Mouse (Mus musculus) hindbrain, embryonic 15.5 days (tissue): ENCODE data around the gene Olfr649. TPM values are rescaled to one million over a fixed set of nuclear protein-coding genes. Genes with fewer than 3 reads are reported as not detected.
A peak's percentile ranks its signal among the peaks of the same experiment; 100 is the strongest.

ENCODE experiments used
- ATAC-seq: fragments of 200-750 bp; cut with Nextera tagmentation; 2 replicates; pipeline ENCODE4 v1.8.0; 2017; ENCODE audit warnings: low read depth, moderate number of reproducible peaks, moderate TSS enrichment; ENCODE audit not compliant: low FRiP score
- H3K27ac ChIP-seq: fragments of 300-500 bp; sonication (generic); replicated peaks from 2 replicates; pipeline ENCODE4 v1.5.1; 2015; ENCODE audit warnings: mild to moderate bottlenecking, inconsistent platforms
- H3K27me3 ChIP-seq: fragments of 300-500 bp; sonication (generic); 2 replicates; pipeline ENCODE4 v1.6.1; 2015; ENCODE audit warnings: control low read depth, inconsistent platforms
- H3K36me3 ChIP-seq: fragments of 300-500 bp; sonication (generic); 2 replicates; pipeline ENCODE4 v1.6.1; 2015; ENCODE audit warnings: control low read depth, inconsistent platforms
- H3K4me1 ChIP-seq: fragments of 300-500 bp; sonication (generic); replicated peaks from 2 replicates; pipeline ENCODE4 v1.6.1; 2015; ENCODE audit warnings: control low read depth, inconsistent platforms
- H3K4me2 ChIP-seq: fragments of 300-500 bp; sonication (generic); 2 replicates; pipeline ENCODE4 v1.6.1; 2015; ENCODE audit warnings: moderate library complexity, mild to moderate bottlenecking, inconsistent platforms
- H3K4me3 ChIP-seq: fragments of 300-500 bp; sonication (generic); 2 replicates; pipeline ENCODE4 v1.5.1; 2015; ENCODE audit warnings: mild to moderate bottlenecking, inconsistent platforms
- H3K9ac ChIP-seq: fragments of 300-500 bp; sonication (generic); 2 replicates; pipeline ENCODE4 v1.6.1; 2015; ENCODE audit warnings: inconsistent platforms
- H3K9me3 ChIP-seq: fragments of 300-500 bp; sonication (generic); 2 replicates; pipeline ENCODE4 v1.6.1; 2016; ENCODE audit warnings: control low read depth, inconsistent platforms
- WGBS: fragments of 180-500 bp; shearing (Covaris S2); methylation state at CpG from one replicate; pipeline ENCODE4 v1.1.7; 2015; 5-methylcytosine and 5-hydroxymethylcytosine counted together
- polyA plus RNA-seq: library from polyadenylated mRNA; unstranded; fragments of >200 nt; fragmentation: Nextera tagmentation; extraction: Ambion mirVana; gene quantifications from 2 replicates; pipeline ENCODE4 v1.2.1, GENCODE M21; 2015

The Olfr649 gene
- polyA plus RNA-seq, 1 experiment from 2014 or later: not detected

GRCm38 (mm10) chr7:104179074-104179473, 16.7 kb downstream of the Olfr649 start:
- no peak for ATAC-seq
- Histone ChIP-seq H3K27me3 (no peaks in the 10 kb centered on the region), H3K36me3 (no peaks in the 10 kb centered on the region), H3K4me1 (no peaks in the 10 kb centered on the region), H3K9ac (no peak overlapping the region), H3K4me2 (no peak overlapping the region), H3K9me3 (no peaks in the 10 kb centered on the region), H3K27ac (no peak overlapping the region), H3K4me3 (no peak overlapping the region)
- WGBS: 58% methylated on average over 1 of the region's 1 CpGs

- H3K4me3 ChIP-seq: no peak overlapping the region
- H3K4me2 ChIP-seq: no peak overlapping the region
- ATAC-seq: peak; percentile 59; the same call in 1 of the 2 replicates
- H3K9me3 ChIP-seq: no peaks in the 10 kb centered on the region
- no peak overlapping the region for H3K27ac ChIP-seq
- no peaks in the 10 kb centered on the region for H3K36me3 ChIP-seq
- no peaks in the 10 kb centered on the region for H3K27me3 ChIP-seq
- H3K9ac ChIP-seq: no peak overlapping the region
- no peaks in the 10 kb centered on the region for H3K4me1 ChIP-seq
- 55% methylated on average over 5 of the region's 5 CpGs for WGBS
Observed at GRCm38 (mm10) chr7:104178422-104179054, 17.2 kb downstream of the Olfr649 start.

DNA sequence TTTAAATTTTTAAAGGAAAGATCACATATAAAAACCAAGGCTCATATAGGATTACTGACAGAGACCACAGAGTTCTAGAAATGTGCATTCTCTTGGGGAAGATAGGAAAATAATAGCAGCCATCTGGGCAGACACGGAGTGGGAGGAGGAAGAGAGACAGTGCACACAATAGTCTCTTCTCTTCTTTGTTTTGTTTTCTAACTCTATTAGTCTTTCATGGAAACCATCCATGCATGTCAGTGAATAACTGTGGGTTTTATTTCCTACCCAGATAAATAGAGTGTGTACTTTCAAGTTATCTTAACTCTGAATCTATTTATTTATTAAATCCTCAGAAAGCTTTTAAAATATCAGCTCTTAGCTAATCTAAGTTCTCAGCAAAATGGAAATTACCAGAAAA, 20.7 kb downstream of the Olfr649 start:
- Histone ChIP-seq H3K27me3 (no peaks in the 10 kb centered on the region), H3K4me3 (no peak overlapping the region), H3K9me3 (no peaks in the 10 kb centered on the region), H3K9ac (no peak overlapping the region), H3K4me1 (no peaks in the 10 kb centered on the region), H3K27ac (no peak overlapping the region), H3K4me2 (no peak overlapping the region), H3K36me3 (no peaks in the 10 kb centered on the region)
- 15% methylated on average over 1 of the region's 1 CpGs for WGBS
- ATAC-seq: no peak

DNA sequence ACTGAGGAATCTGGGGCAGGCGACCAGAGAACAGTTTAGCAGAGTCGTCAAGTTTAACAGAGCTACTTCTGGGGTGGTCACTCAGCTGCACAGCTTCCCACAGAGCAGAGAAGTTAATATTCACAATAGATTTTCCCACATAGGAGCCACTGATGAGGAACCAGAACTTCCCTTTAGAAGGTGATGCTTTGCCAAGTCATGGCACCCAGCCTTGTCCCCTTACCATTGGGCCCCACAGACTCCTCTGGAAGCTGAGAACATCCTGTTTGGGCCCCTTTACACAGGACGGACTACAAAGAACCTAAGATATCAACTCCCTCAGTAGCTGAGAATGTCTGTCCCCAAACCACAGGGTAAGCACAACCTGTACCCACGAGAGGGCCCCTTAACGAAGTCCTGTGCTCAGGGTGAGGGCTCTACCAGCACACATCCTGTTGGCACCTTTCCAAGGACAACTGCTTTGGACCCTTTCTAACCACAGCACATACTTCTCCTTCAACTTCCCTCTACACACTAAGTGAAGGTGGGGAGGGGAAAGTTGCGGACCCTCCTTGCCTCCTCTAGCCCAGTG, 26.1 kb downstream of the Olfr649 start:
- no peak for ATAC-seq
- no peak overlapping the region for H3K9ac ChIP-seq
- no peaks in the 10 kb centered on the region for H3K4me1 ChIP-seq
- no peak overlapping the region for H3K4me3 ChIP-seq
- H3K36me3 ChIP-seq: no peaks in the 10 kb centered on the region
- H3K4me2 ChIP-seq: no peak overlapping the region
- no peaks in the 10 kb centered on the region for H3K27me3 ChIP-seq
- no peaks in the 10 kb centered on the region for H3K9me3 ChIP-seq
- 85% methylated on average over 6 of the region's 6 CpGs for WGBS
- H3K27ac ChIP-seq: no peak overlapping the region

DNA sequence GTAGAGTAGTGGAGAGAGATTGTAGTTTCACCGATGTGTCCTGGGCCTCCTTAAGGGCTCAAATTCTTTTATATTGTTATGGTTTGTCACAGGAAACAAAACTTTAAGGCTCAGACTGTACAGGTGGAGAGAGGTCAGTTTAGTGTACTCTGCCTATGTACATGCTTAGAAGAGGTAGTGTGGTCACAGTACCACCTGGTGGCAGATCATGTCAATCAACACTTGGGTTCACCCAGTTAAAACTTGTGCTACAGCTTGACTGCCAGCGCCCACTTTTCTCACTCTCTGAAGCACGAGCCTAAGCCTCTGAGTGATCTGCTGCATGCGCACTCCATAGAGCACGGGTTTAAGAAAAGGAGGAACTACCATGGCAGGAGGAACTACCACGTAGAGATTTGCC, 28.7 kb downstream of the Olfr649 start:
- no peak overlapping the region for H3K4me3 ChIP-seq
- H3K27ac ChIP-seq: no peak overlapping the region
- no peaks in the 10 kb centered on the region for H3K36me3 ChIP-seq
- H3K4me2 ChIP-seq: no peak overlapping the region
- no peaks in the 10 kb centered on the region for H3K4me1 ChIP-seq
- no peak for ATAC-seq
- no peaks in the 10 kb centered on the region for H3K27me3 ChIP-seq
- WGBS: 90% methylated on average over 6 of the region's 6 CpGs
- H3K9ac ChIP-seq: no peak overlapping the region
- no peaks in the 10 kb centered on the region for H3K9me3 ChIP-seq

DNA sequence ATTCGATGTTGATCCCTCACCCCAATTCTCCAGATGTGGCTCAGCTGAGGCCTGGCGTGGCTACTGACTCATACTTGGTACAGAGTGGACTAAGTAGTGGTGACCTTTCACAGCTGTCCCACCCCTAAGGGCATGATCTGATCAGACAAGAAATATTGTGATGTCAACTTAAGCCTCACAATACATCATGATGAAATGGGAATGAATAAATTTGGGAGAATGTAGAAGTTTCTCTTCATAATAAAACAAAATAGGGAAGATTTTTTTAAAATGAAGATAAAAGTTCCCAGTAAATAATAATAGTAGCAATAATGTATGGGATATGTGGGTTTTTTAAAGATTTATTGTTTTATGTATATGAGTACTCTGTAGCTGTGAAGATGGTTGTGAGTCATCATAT, 45.3 kb downstream of the Olfr649 start, which contains the start of gene Ubqlnl:
TSS of gene Ubqlnl (minus strand) at position 101 of the 400 bp plus-strand sequence.
- 97% methylated on average over 2 of the region's 2 CpGs for WGBS
- H3K9ac ChIP-seq: no peak within 1 kb of the TSS

GRCm38 (mm10) chr7:104143179-104143578, 52.6 kb downstream of the Olfr649 start, which contains the start of gene Ubqln3:
TSS of gene Ubqln3 (minus strand) at chr7:104143279.
- no peak within 1 kb of the TSS for H3K4me3 ChIP-seq
- no peak within 1 kb of the TSS for H3K9ac ChIP-seq
- H3K4me1 ChIP-seq: no peaks in the 10 kb centered on the region
- no peaks in the 10 kb centered on the region for H3K9me3 ChIP-seq
- no peak within 1 kb of the TSS for H3K4me2 ChIP-seq
- WGBS: 79% methylated on average over 3 of the region's 3 CpGs
- no peak for ATAC-seq
- no peaks in the 10 kb centered on the region for H3K27me3 ChIP-seq
- H3K36me3 ChIP-seq: no peaks in the 10 kb centered on the region
- no peak within 1 kb of the TSS for H3K27ac ChIP-seq

More for the DNA sequence above, 45.3 kb downstream of the Olfr649 start, which contains the start of gene Ubqlnl:
- no peaks in the 10 kb centered on the region for H3K9me3 ChIP-seq
- no peak within 1 kb of the TSS for H3K4me3 ChIP-seq
- no peaks in the 10 kb centered on the region for H3K4me1 ChIP-seq
- ATAC-seq: no peak
- no peak within 1 kb of the TSS for H3K27ac ChIP-seq
- H3K27me3 ChIP-seq: no peaks in the 10 kb centered on the region
- no peaks in the 10 kb centered on the region for H3K36me3 ChIP-seq
- no peak within 1 kb of the TSS for H3K4me2 ChIP-seq

Other genes with a start within 250 kb of the Olfr649 start
- not detected in 2 replicates for gene Olfr635, start 224.8 kb downstream of the Olfr649 start, polyA plus RNA-seq
- gene Olfr638, start 197.2 kb downstream of the Olfr649 start, polyA plus RNA-seq: not detected in 2 replicates
- 0.03 TPM in 1 of 2 replicates, not detected in the other for gene Olfr639, start 178.7 kb downstream of the Olfr649 start, polyA plus RNA-seq
- gene Olfr640, start 170.4 kb downstream of the Olfr649 start, polyA plus RNA-seq: not detected in 2 replicates
- gene Olfr641, start 160.5 kb downstream of the Olfr649 start, polyA plus RNA-seq: not detected in 2 replicates
- gene Olfr642, start 143.3 kb downstream of the Olfr649 start, polyA plus RNA-seq: not detected in 2 replicates
- not detected in 2 replicates for gene 4930516K23Rik, start 134.5 kb downstream of the Olfr649 start, polyA plus RNA-seq
- gene Olfr644, start 124.1 kb downstream of the Olfr649 start, polyA plus RNA-seq: not detected in 2 replicates
- gene Olfr645, start 110.5 kb downstream of the Olfr649 start, polyA plus RNA-seq: not detected in 2 replicates
- gene Olfr646, start 91.1 kb downstream of the Olfr649 start, polyA plus RNA-seq: not detected in 2 replicates
- gene Ubqln5, start 66.2 kb downstream of the Olfr649 start, polyA plus RNA-seq: not detected in 2 replicates
- gene Olfr643, start 58.6 kb downstream of the Olfr649 start, polyA plus RNA-seq: not detected in 2 replicates
- gene Ubqln3, start 52.7 kb downstream of the Olfr649 start, polyA plus RNA-seq: not detected in 2 replicates
- gene Ubqlnl, start 45.4 kb downstream of the Olfr649 start, polyA plus RNA-seq: not detected in 2 replicates
- gene Olfm5, start 31.2 kb downstream of the Olfr649 start, polyA plus RNA-seq: not detected in 2 replicates
- gene Olfr648, start 12.6 kb downstream of the Olfr649 start, polyA plus RNA-seq: 0.39 and 0.49 TPM in 2 replicates
- 0.16 and 0.37 TPM in 2 replicates for gene Trim6, start 22.8 kb upstream of the Olfr649 start, polyA plus RNA-seq
- 0.91 and 1.2 TPM in 2 replicates for gene Trim34a, start 48.5 kb upstream of the Olfr649 start, polyA plus RNA-seq
- 0.10 and 0.17 TPM in 2 replicates for gene Trim5, start 92.1 kb upstream of the Olfr649 start, polyA plus RNA-seq
- gene Trim12a, start 119.5 kb upstream of the Olfr649 start, polyA plus RNA-seq: 1.9 TPM in 2 replicates
- gene Trim34b, start 133.5 kb upstream of the Olfr649 start, polyA plus RNA-seq: not detected in 2 replicates
- gene Trim12c, start 157.4 kb upstream of the Olfr649 start, polyA plus RNA-seq: 1.3 and 1.6 TPM in 2 replicates
- gene Trim30b, start 173.9 kb upstream of the Olfr649 start, polyA plus RNA-seq: 0.13 TPM in 1 of 2 replicates, not detected in the other
- gene Trim30c, start 204.9 kb upstream of the Olfr649 start, polyA plus RNA-seq: 0.17 and 0.21 TPM in 2 replicates